Mouse (Mus musculus) monocyte, adult 59 days (primary cell): ENCODE measurements around the gene Cnih2. TPM values are rescaled to one million over a fixed set of nuclear protein-coding genes. Genes with fewer than 3 reads are reported as not detected.

Source experiments
- total RNA-seq, 2 experiments: library from RNA; stranded (reverse); gene quantifications; one replicate each; pipeline ENCODE4 v1.2.4; 2023

Gene Cnih2
- total RNA-seq = under 1 TPM; 0.60 to 0.79 TPM

GRCm38 (mm10) chr19:5098363-5099143 is at the start of gene Cnih2:
Gene Cnih2 (minus strand): TSS chr19:5098521.

DNA sequence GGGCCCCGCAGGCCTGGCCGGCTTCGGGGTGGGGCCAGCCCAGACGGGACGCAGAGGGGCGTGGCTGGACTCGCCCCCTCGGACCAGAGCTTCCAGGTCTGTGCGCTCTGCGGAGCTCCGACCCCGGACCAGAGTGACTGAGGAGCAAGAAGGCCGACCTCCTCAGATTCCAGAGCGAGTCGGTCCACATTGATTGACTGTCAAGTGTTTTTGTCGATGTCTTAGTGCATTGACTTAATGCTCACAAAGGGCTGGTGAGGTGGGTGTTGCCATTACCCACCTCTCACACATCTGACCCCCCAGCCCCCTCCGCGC is 20.0 kb upstream of the Cnih2 start, which contains the start of gene Klc2:
Gene Klc2 (minus strand): TSS at position 177 of the 315 bp plus-strand sequence.

GRCm38 (mm10) chr19:5106731-5107191 is 8.4 kb upstream of the Cnih2 start, which contains the start of gene Rab1b:
Gene Rab1b (minus strand): TSS chr19:5107072.

DNA sequence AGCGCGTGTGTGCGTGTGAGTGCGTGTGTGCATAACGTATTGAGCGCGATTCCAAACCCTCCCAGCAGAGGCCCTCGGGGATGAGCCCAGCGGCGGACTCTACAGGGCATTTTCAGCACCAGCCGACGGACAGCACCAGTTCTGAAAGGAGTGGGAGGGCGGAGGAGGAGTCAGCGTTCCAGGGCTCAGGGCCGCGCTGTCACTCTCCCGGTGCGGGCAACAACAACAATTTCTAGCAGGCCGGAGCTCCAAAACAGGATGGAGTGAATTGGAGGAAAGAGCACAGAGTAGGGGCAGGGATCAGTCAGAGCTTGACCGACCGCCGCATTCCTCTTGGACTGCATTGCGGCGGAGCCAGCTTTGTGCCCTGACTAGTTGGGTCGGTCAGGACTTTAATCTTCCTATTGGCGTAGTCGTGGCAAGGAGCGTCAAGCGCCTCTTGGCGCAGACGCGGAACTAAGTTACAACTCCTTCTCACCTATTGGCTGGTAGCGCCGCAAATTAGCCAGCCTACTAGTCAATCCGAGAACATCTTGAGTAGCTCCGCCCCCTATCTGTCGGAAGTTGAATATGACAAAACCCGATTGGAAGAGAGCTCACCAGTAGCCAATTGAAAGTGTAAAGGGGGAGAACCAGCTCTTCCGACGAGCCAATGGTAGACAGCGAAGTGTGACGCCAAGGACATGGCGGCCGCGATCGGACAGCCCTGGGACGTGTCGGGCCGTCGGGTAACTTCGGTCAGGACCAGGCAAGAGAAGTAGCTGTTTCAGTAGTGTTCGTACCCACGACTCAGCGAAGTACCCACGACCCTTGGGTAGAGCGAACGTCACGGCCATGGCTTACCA is 10.2 kb downstream of the Cnih2 start, which contains the start of gene Yif1a:
Gene Yif1a (plus strand): TSS at position 655 of the 845 bp plus-strand sequence.

DNA sequence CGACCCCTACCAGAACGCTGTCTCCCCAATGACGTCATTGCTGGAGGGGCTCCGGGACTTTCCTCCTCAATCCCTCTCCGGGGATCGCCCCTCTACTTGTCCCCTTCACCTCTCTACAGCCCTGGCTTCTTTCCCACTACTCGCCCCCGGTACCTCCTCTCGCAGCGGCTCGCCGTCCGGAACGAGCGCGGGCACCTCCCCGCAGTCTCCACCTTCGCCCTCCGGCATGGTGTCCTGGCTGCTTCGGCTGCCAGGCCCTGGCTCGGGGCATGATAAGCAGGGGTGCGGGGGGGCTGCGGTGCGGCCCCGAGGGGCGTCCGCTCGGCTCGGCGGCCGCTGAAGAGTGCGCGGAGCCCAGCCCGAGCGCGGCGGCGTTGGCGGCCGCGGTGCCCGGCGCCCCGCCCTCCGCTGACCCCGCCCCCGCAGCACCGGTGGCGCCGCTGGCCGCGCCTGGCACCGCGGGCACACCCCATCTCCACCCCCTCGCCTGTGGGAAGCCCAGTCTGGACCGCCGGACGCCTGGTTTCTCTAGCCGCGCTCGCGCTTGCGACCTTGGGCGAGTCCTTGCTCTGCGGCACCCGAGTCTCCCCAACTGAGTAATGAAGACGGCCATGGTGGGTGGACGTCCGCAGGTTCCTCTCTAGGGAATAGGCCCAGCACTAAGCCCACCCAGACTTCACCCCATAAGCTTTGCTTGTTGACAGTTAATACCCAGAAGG is 13.0 kb downstream of the Cnih2 start, which contains the start of gene Tmem151a:
Gene Tmem151a (minus strand): TSS at position 387 of the 719 bp plus-strand sequence.

DNA sequence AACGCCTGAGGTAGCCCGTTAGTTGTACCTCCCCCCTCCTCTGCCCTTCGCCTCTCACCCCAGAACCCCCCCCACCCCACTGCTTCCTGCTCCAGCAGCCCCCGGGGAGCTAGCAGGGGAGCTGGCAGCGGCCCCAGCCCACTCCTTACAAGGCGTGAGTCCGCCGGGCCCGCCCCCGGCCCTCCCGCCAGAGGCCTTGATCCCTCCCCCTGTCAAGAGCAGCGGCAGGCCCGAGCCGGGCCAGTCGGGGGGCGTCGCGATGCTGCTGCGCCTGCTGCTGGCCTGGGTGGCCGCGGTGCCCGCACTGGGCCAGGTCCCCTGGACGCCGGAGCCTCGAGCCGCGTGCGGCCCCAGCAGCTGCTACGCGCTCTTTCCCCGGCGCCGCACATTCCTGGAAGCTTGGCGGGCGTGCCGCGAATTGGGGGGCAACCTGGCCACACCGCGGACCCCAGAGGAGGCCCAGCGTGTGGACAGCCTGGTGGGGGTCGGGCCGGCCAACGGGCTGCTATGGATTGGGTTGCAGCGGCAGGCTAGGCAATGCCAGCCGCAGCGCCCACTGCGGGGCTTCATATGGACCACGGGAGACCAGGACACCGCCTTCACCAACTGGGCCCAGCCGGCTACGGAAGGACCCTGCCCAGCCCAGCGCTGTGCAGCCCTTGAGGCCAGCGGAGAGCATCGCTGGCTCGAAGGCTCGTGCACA is 30.3 kb downstream of the Cnih2 start, which contains the start of gene Cd248:
Gene Cd248 (plus strand): TSS at position 212 of the 703 bp plus-strand sequence.

GRCm38 (mm10) chr19:5050047-5050905 is 48.0 kb downstream of the Cnih2 start, which contains the start of gene Rin1:
Gene Rin1 (plus strand): TSS chr19:5050481.

Other genes with a start within 250 kb of the Cnih2 start
- 10 to 100 TPM; 15.4 to 24.4 TPM for gene Ctsf, start 243.4 kb downstream of the Cnih2 start, total RNA-seq
- not detected for gene Actn3, start 220.6 kb downstream of the Cnih2 start, total RNA-seq
- 1 to 10 TPM; 6.1 to 6.4 TPM for gene Zdhhc24, start 219.9 kb downstream of the Cnih2 start, total RNA-seq
- gene Bbs1, start 191.9 kb downstream of the Cnih2 start, total RNA-seq = 1 to 10 TPM in 1 of 2 experiments, under 1 TPM in 1; 0.52 to 1.1 TPM
- gene Dpp3, start 170.2 kb downstream of the Cnih2 start, total RNA-seq = 10 to 100 TPM; 65.0 to 67.8 TPM
- gene Peli3, start 155.4 kb downstream of the Cnih2 start, total RNA-seq = 1 to 10 TPM; 1.3 to 1.9 TPM
- gene Mrpl11, start 136.4 kb downstream of the Cnih2 start, total RNA-seq = 10 to 100 TPM; 17.5 to 20.4 TPM
- gene Npas4, start 108.2 kb downstream of the Cnih2 start, total RNA-seq = not detected
- gene Slc29a2, start 74.7 kb downstream of the Cnih2 start, total RNA-seq = 1 to 10 TPM; 3.9 to 6.4 TPM
- gene B4gat1, start 59.7 kb downstream of the Cnih2 start, total RNA-seq = 10 to 100 TPM in 1 of 2 experiments, 1 to 10 TPM in 1; 9.0 to 12.8 TPM
- gene AC124502.3, start 59.6 kb downstream of the Cnih2 start, total RNA-seq = 1 to 10 TPM in 1 of 2 experiments, under 1 TPM in 1; 0.46 to 2.7 TPM
- 10 to 100 TPM; 55.4 to 63.3 TPM for gene Brms1, start 57.2 kb downstream of the Cnih2 start, total RNA-seq
- 1 to 10 TPM; 2.5 to 2.6 TPM for gene Rin1, start 48.0 kb downstream of the Cnih2 start, total RNA-seq
- under 1 TPM in 1 of 2 experiments, not detected in 1; 0.46 TPM for gene Cd248, start 30.4 kb downstream of the Cnih2 start, total RNA-seq
- 1 to 10 TPM in 1 of 2 experiments, under 1 TPM in 1; 0.89 to 3.0 TPM for gene Tmem151a, start 13.0 kb downstream of the Cnih2 start, total RNA-seq
- gene Yif1a, start 10.0 kb downstream of the Cnih2 start, total RNA-seq = 10 to 100 TPM; 24.5 to 29.6 TPM
- gene Rab1b, start 8.6 kb upstream of the Cnih2 start, total RNA-seq = 100 to 1,000 TPM; 138 to 140 TPM
- gene Klc2, start 20.0 kb upstream of the Cnih2 start, total RNA-seq = 10 to 100 TPM; 18.8 to 23.2 TPM
- 10 to 100 TPM; 53.1 to 60.2 TPM for gene Pacs1, start 174.6 kb upstream of the Cnih2 start, total RNA-seq
- 100 to 1,000 TPM; 156 to 186 TPM for gene Sf3b2, start 196.9 kb upstream of the Cnih2 start, total RNA-seq
- not detected for gene Gal3st3, start 199.8 kb upstream of the Cnih2 start, total RNA-seq
- not detected for gene Catsper1, start 237.2 kb upstream of the Cnih2 start, total RNA-seq